Mouse (Mus musculus): Measurements from ENCODE around the gene Ncs1.

DNA sequence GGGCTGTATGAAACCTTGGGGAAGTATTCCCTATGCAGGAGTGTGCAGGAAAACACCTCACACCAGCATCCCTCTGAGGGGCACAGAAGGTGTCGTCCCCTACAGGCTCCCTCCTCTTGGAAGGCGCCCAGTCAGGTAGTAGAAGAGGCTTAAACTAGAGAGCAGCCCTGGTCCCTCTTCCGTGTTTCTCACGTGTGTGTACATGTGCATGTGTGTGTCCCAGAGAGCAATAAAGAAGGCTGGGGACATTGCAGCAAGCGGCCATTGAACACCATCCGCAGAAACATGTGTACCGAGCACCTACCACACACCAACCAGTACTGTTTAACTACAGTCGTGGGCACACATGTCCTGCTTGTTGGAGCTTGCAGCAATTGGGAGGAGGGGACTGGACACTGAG lies 14.9 kb downstream of the Ncs1 start:
- TF ChIP-seq MYOG (IDR thresholded peaks at IDR 0.05; ENCODE audit: control insufficient read depth, extremely low read depth, insufficient read length) (no peak), CTCF (IDR thresholded peaks at IDR 0.05; ENCODE audit: control insufficient read depth, insufficient read depth, insufficient read length) (no peak), CEBPB (IDR thresholded peaks at IDR 0.05; ENCODE audit: low read depth) (no peak), MAX (IDR thresholded peaks at IDR 0.05) (no peak), MYOD1 (IDR thresholded peaks at IDR 0.05; ENCODE audit: control insufficient read depth, insufficient read length, low read depth) (no peak), USF1 (IDR thresholded peaks at IDR 0.05; ENCODE audit: low read depth) (no peak), FOSL1 (IDR thresholded peaks at IDR 0.05; ENCODE audit: insufficient read depth, low read length, poor library complexity, severe bottlenecking) (no peak)

Data from C2C12 (cell line).